Mouse (Mus musculus) neural tube, embryonic 15.5 days (tissue): ENCODE results near the gene Phb2. TPM values are rescaled to one million over a fixed set of nuclear protein-coding genes. Genes with fewer than 3 reads are reported as not detected.

Experiments
- ATAC-seq: fragments of 200-750 bp; cut with Nextera tagmentation; 2 replicates; pipeline ENCODE4 v1.8.0; 2017; ENCODE audit warnings: mild to moderate bottlenecking, moderate TSS enrichment, moderate library complexity; ENCODE audit not compliant: low FRiP score
- H3K27ac ChIP-seq: fragments of 300-500 bp; sonication (generic); replicated peaks from 2 replicates; pipeline ENCODE4 v1.5.1; 2015; ENCODE audit warnings: mild to moderate bottlenecking, inconsistent platforms
- H3K27me3 ChIP-seq: fragments of 300-500 bp; sonication (generic); replicated peaks from 2 replicates; pipeline ENCODE4 v1.6.1; 2015; ENCODE audit warnings: inconsistent platforms
- H3K36me3 ChIP-seq: fragments of 300-500 bp; sonication (generic); 2 replicates; pipeline ENCODE4 v1.6.1; 2015; ENCODE audit warnings: inconsistent platforms
- H3K4me1 ChIP-seq: fragments of 300-500 bp; sonication (generic); 2 replicates; pipeline ENCODE4 v1.6.1; 2015; ENCODE audit warnings: inconsistent platforms
- H3K4me2 ChIP-seq: fragments of 300-500 bp; sonication (generic); 2 replicates; pipeline ENCODE4 v1.6.1; 2015; ENCODE audit warnings: inconsistent platforms, mild to moderate bottlenecking, moderate library complexity
- H3K4me3 ChIP-seq: fragments of 300-500 bp; sonication (generic); replicated peaks from 2 replicates; pipeline ENCODE4 v1.5.1; 2015; ENCODE audit warnings: mild to moderate bottlenecking, inconsistent platforms
- H3K9ac ChIP-seq: fragments of 300-500 bp; sonication (generic); replicated peaks from 2 replicates; pipeline ENCODE4 v1.6.1; 2015; ENCODE audit warnings: mild to moderate bottlenecking, inconsistent platforms
- H3K9me3 ChIP-seq: fragments of 300-500 bp; sonication (generic); replicated peaks from 2 replicates; pipeline ENCODE4 v1.6.1; 2016; ENCODE audit warnings: inconsistent platforms
- WGBS: fragments of 180-500 bp; shearing (Covaris S2); methylation state at CpG from one replicate; pipeline ENCODE4 v1.1.7; 2015; ENCODE audit warnings: mixed read lengths; 5-methylcytosine and 5-hydroxymethylcytosine counted together
- polyA plus RNA-seq: library from polyadenylated mRNA; unstranded; fragments of >200 nt; fragmentation: Nextera tagmentation; extraction: Ambion mirVana; gene quantifications from 2 replicates; pipeline ENCODE4 v1.2.1, GENCODE M21; 2015

The Phb2 gene
- polyA plus RNA-seq, result 267 and 291 TPM in 2 replicates

GRCm38 (mm10) chr6:124711824-124712782 lies at the start of gene Phb2, which contains the start of gene Emg1:
Gene Phb2, plus strand, starts transcription at chr6:124712336.
Gene Emg1, minus strand, starts transcription at chr6:124712178.
- peak; percentile 97 for ATAC-seq
- peaks cover 48% of the 10 kb centered on the region for H3K4me1 ChIP-seq
- peak within 1 kb of the TSS; percentile 86 for H3K27ac ChIP-seq
- H3K4me2 ChIP-seq, result peak within 1 kb of the TSS; percentile 97
- peak within 1 kb of the TSS; percentile 97 for H3K4me3 ChIP-seq
- H3K27me3 ChIP-seq, result no peaks in the 10 kb centered on the region
- under 1% methylated on average over 73 of the region's 76 CpGs for WGBS
- H3K36me3 ChIP-seq, result peaks cover 40% of the 10 kb centered on the region
- H3K9me3 ChIP-seq, result no peaks in the 10 kb centered on the region
- peak within 1 kb of the TSS; percentile 87 for H3K9ac ChIP-seq

GRCm38 (mm10) chr6:124662477-124663423 lies 49.4 kb upstream of the Phb2 start, which contains the start of gene Lpcat3:
Gene Lpcat3, plus strand, starts transcription at chr6:124663027.
- peak within 1 kb of the TSS; percentile 80 for H3K27ac ChIP-seq
- no peaks in the 10 kb centered on the region for H3K27me3 ChIP-seq
- H3K9ac ChIP-seq, result peak within 1 kb of the TSS; percentile 67
- no peaks in the 10 kb centered on the region for H3K36me3 ChIP-seq
- peak within 1 kb of the TSS; percentile 82 for H3K4me3 ChIP-seq
- ATAC-seq, result peak; percentile 98
- H3K4me1 ChIP-seq, result peaks cover 18% of the 10 kb centered on the region
- peak within 1 kb of the TSS; percentile 82 for H3K4me2 ChIP-seq
- H3K9me3 ChIP-seq, result no peaks in the 10 kb centered on the region
- WGBS, result under 1% methylated on average over 60 of the region's 87 CpGs

- WGBS, result 21% methylated on average over 13 of the region's 13 CpGs
- Histone ChIP-seq H3K4me1 (peaks cover 18% of the 10 kb centered on the region), H3K4me3 (peak overlapping the region; percentile 82), H3K27ac (peak overlapping the region; percentile 80), H3K36me3 (no peaks in the 10 kb centered on the region), H3K9ac (peak overlapping the region; percentile 67), H3K9me3 (no peaks in the 10 kb centered on the region), H3K4me2 (peak overlapping the region; percentile 82), H3K27me3 (no peaks in the 10 kb centered on the region)
- no peak for ATAC-seq
Observed at GRCm38 (mm10) chr6:124663424-124663795, 48.7 kb upstream of the Phb2 start.

GRCm38 (mm10) chr6:124664256-124664655 lies 47.9 kb upstream of the Phb2 start:
- ATAC-seq, result no peak
- H3K27ac ChIP-seq, result no peak overlapping the region
- no peaks in the 10 kb centered on the region for H3K27me3 ChIP-seq
- no peaks in the 10 kb centered on the region for H3K36me3 ChIP-seq
- H3K9ac ChIP-seq, result no peak overlapping the region
- no peak overlapping the region for H3K4me3 ChIP-seq
- H3K4me2 ChIP-seq, result peak overlapping the region; percentile 82
- peaks cover 18% of the 10 kb centered on the region for H3K4me1 ChIP-seq
- H3K9me3 ChIP-seq, result no peaks in the 10 kb centered on the region
- WGBS, result 90% methylated on average over 7 of the region's 7 CpGs

GRCm38 (mm10) chr6:124665011-124665410 lies 47.1 kb upstream of the Phb2 start:
- Histone ChIP-seq H3K9ac (no peak overlapping the region), H3K4me1 (peaks cover 18% of the 10 kb centered on the region), H3K9me3 (no peaks in the 10 kb centered on the region), H3K4me3 (no peak overlapping the region), H3K27ac (no peak overlapping the region), H3K36me3 (no peaks in the 10 kb centered on the region), H3K4me2 (no peak overlapping the region), H3K27me3 (no peaks in the 10 kb centered on the region)
- WGBS, result 96% methylated on average over 10 of the region's 10 CpGs
- ATAC-seq, result no peak

GRCm38 (mm10) chr6:124669234-124669859 lies 42.8 kb upstream of the Phb2 start:
- Histone ChIP-seq H3K4me2 (no peak overlapping the region), H3K36me3 (0 out of 2 replicates have a peak, but pooled peaks cover 4% of the 10 kb centered on the region), H3K27ac (no peak overlapping the region), H3K9ac (no peak overlapping the region), H3K27me3 (no peaks in the 10 kb centered on the region), H3K4me1 (peaks cover 1% of the 10 kb centered on the region), H3K9me3 (no peaks in the 10 kb centered on the region), H3K4me3 (no peak overlapping the region)
- no peak for ATAC-seq
- 90% methylated on average over 11 of the region's 11 CpGs for WGBS

- H3K4me1 ChIP-seq, result no peaks in the 10 kb centered on the region
- WGBS, result 96% methylated on average over 7 of the region's 7 CpGs
- H3K27me3 ChIP-seq, result no peaks in the 10 kb centered on the region
- no peaks in the 10 kb centered on the region for H3K9me3 ChIP-seq
- ATAC-seq, result no peak
- H3K4me3 ChIP-seq, result no peak overlapping the region
- peaks cover 6% of the 10 kb centered on the region; the same call in 1 of the 2 replicates for H3K36me3 ChIP-seq
- no peak overlapping the region for H3K27ac ChIP-seq
- H3K9ac ChIP-seq, result no peak overlapping the region
- H3K4me2 ChIP-seq, result no peak overlapping the region
Observed at GRCm38 (mm10) chr6:124670281-124670900, 41.7 kb upstream of the Phb2 start.

GRCm38 (mm10) chr6:124672100-124672499 lies 40.0 kb upstream of the Phb2 start:
- Histone ChIP-seq H3K4me3 (no peak overlapping the region), H3K27ac (no peak overlapping the region), H3K36me3 (peaks cover 10% of the 10 kb centered on the region; the same call in 1 of the 2 replicates), H3K9me3 (no peaks in the 10 kb centered on the region), H3K9ac (no peak overlapping the region), H3K27me3 (no peaks in the 10 kb centered on the region), H3K4me2 (no peak overlapping the region), H3K4me1 (no peaks in the 10 kb centered on the region)
- 75% methylated on average over 6 of the region's 6 CpGs for WGBS
- ATAC-seq, result no peak

GRCm38 (mm10) chr6:124673619-124674018 lies 38.5 kb upstream of the Phb2 start:
- Histone ChIP-seq H3K4me1 (no peaks in the 10 kb centered on the region), H3K9me3 (no peaks in the 10 kb centered on the region), H3K4me2 (no peak overlapping the region), H3K27ac (no peak overlapping the region), H3K4me3 (no peak overlapping the region), H3K27me3 (no peaks in the 10 kb centered on the region), H3K36me3 (peaks cover 10% of the 10 kb centered on the region; the same call in 1 of the 2 replicates), H3K9ac (no peak overlapping the region)
- WGBS, result 86% methylated on average over 9 of the region's 9 CpGs
- no peak for ATAC-seq

- Histone ChIP-seq H3K27me3 (no peaks in the 10 kb centered on the region), H3K27ac (no peak overlapping the region), H3K9ac (no peak overlapping the region), H3K4me1 (no peaks in the 10 kb centered on the region), H3K4me3 (no peak overlapping the region), H3K4me2 (no peak overlapping the region), H3K36me3 (peaks cover 10% of the 10 kb centered on the region; the same call in 1 of the 2 replicates), H3K9me3 (no peaks in the 10 kb centered on the region)
- 93% methylated on average over 7 of the region's 7 CpGs for WGBS
- no peak for ATAC-seq
Observed at GRCm38 (mm10) chr6:124674591-124674990, 37.5 kb upstream of the Phb2 start.
